Mouse (Mus musculus) small intestine, adult 10 weeks (tissue): ENCODE measurements around the gene Gm8660. TPM values are rescaled to one million over a fixed set of nuclear protein-coding genes. Genes with fewer than 3 reads are reported as not detected.

Experiments
- polyA plus RNA-seq: library from polyadenylated mRNA; stranded (reverse); fragments of 350-450 nt; fragmentation: Illumina TruSeq; extraction: RNeasy Lipid Tissue Mini Kit (QIAGEN cat#74804); gene quantifications from one replicate; pipeline ENCODE4 v1.2.3, GENCODE M21; 2014; ENCODE audit warnings: low replicate concordance

Gm8660 gene
- not detected for polyA plus RNA-seq

GRCm38 (mm10) chr7:22370939-22371338, at the start of gene Gm8660:
Gene Gm8660, minus strand, starts transcription at chr7:22371039.

DNA sequence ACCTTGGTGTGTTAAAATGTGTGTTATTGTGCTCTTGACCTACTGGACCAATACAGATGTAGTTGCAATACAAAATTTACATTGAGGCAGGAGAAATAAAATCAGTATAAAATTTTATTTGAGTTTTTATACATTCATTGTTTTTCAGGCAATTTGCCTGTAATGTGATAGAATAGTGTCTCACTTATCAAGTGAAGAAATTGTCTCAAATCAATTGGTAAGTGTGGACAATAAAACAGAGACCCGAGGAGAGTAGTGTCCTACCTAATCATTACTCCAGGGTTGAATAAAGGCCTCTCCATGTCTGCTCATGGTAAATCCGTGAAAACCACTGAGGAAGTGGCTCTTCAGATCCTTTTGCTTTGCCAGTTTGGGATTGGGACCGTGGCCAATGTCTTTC, 42.4 kb upstream of the Gm8660 start, which contains the start of gene Vmn1r148:
Gene Vmn1r148 (plus strand): TSS at position 301 of the 400 bp plus-strand sequence.

DNA sequence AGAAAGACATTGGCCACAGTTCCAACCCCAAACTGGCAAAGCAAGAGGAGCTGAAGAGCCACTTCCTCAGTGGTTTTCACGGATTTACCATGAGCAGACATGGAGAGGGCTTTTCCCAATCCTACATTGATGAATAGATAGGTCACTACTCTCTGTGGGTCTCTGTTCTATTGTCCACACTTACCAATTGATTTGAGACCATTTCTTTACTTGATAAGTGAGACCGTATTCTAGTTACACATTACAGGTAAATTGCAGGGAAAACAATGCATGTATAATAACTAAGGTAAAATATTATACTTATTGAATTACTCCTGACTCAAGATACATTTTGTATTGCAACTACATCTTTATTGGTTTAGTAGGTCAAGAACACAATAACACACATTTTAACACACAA, 41.2 kb downstream of the Gm8660 start, which contains the start of gene Gm4187:
Gene Gm4187 (minus strand): TSS at position 101 of the 400 bp plus-strand sequence.

Other genes with a start within 250 kb of the Gm8660 start
- not detected for gene Gm10666, start 236.3 kb downstream of the Gm8660 start, polyA plus RNA-seq
- gene Vmn1r142, start 207.0 kb downstream of the Gm8660 start, polyA plus RNA-seq: not detected
- gene Vmn1r143, start 181.7 kb downstream of the Gm8660 start, polyA plus RNA-seq: not detected
- gene Gm8653, start 169.8 kb downstream of the Gm8660 start, polyA plus RNA-seq: not detected
- gene Gm8453, start 141.6 kb downstream of the Gm8660 start, polyA plus RNA-seq: not detected
- gene Gm4187, start 41.3 kb downstream of the Gm8660 start, polyA plus RNA-seq: not detected
- not detected for gene Vmn1r148, start 42.5 kb upstream of the Gm8660 start, polyA plus RNA-seq
- not detected for gene Vmn1r149, start 67.2 kb upstream of the Gm8660 start, polyA plus RNA-seq
- gene Gm10665, start 93.0 kb upstream of the Gm8660 start, polyA plus RNA-seq: not detected
- not detected for gene Vmn1r151, start 128.6 kb upstream of the Gm8660 start, polyA plus RNA-seq
- not detected for gene Vmn1r152, start 151.9 kb upstream of the Gm8660 start, polyA plus RNA-seq
- gene Gm8677, start 163.8 kb upstream of the Gm8660 start, polyA plus RNA-seq: not detected
- not detected for gene Gm4201, start 194.3 kb upstream of the Gm8660 start, polyA plus RNA-seq
- not detected for gene Gm4565, start 217.1 kb upstream of the Gm8660 start, polyA plus RNA-seq